Mouse (Mus musculus): ENCODE measurements at regions not wholly inside any gene's neighbourhood (a gene's known extent, or its start where the extent isn't known, plus 50 kb on each side); places are given as distances from the start of the nearest gene placed in this dataset.

- DNase-seq (ENCODE audit: low spot score) (no peak), ATAC-seq (no peak)
- no peaks in the 10 kb centered on the region for H3K4me1 ChIP-seq (ENCODE audit: control insufficient read depth, insufficient read depth, low read length)
- no peaks in the 10 kb centered on the region for H3K36me3 ChIP-seq (ENCODE audit: control insufficient read depth, insufficient read depth, low read length)
- no peak overlapping the region for H3K4me3 ChIP-seq (ENCODE audit: low read depth, low read length)
- H3K9ac ChIP-seq (ENCODE audit: low read length) = no peak overlapping the region
- no peak overlapping the region for H3K27ac ChIP-seq (ENCODE audit: low read depth, low read length)
- no peak overlapping the region for H3K4me2 ChIP-seq (ENCODE audit: low read length)
- no peaks in the 10 kb centered on the region for H3K9me3 ChIP-seq (replicated peaks; ENCODE audit: control insufficient read depth, low read length)
- H3K27me3 ChIP-seq (replicated peaks; ENCODE audit: control insufficient read depth, insufficient read depth, low read length) = no peaks in the 10 kb centered on the region
Measured at GRCm38 (mm10) chr8:76183836-76184235, 715.4 kb upstream of the Nr3c2 start.

- no peak for DNase-seq (ENCODE audit: low spot score)
- ATAC-seq = no peak
- no peaks in the 10 kb centered on the region for H3K36me3 ChIP-seq (ENCODE audit: control insufficient read depth, insufficient read depth, low read length)
- H3K4me2 ChIP-seq (ENCODE audit: low read length) = no peak overlapping the region
- H3K9me3 ChIP-seq (replicated peaks; ENCODE audit: control insufficient read depth, low read length) = no peaks in the 10 kb centered on the region
- no peaks in the 10 kb centered on the region for H3K4me1 ChIP-seq (ENCODE audit: control insufficient read depth, insufficient read depth, low read length)
- WGBS = 78% methylated on average over 5 of the region's 5 CpGs
- H3K27me3 ChIP-seq (replicated peaks; ENCODE audit: control insufficient read depth, insufficient read depth, low read length) = no peaks in the 10 kb centered on the region
- no peak overlapping the region for H3K27ac ChIP-seq (ENCODE audit: low read depth, low read length)
- no peak overlapping the region for H3K4me3 ChIP-seq (ENCODE audit: low read depth, low read length)
- H3K9ac ChIP-seq (ENCODE audit: low read length) = no peak overlapping the region
Measured at GRCm38 (mm10) chr8:76187293-76187692, 711.9 kb upstream of the Nr3c2 start.

DNA sequence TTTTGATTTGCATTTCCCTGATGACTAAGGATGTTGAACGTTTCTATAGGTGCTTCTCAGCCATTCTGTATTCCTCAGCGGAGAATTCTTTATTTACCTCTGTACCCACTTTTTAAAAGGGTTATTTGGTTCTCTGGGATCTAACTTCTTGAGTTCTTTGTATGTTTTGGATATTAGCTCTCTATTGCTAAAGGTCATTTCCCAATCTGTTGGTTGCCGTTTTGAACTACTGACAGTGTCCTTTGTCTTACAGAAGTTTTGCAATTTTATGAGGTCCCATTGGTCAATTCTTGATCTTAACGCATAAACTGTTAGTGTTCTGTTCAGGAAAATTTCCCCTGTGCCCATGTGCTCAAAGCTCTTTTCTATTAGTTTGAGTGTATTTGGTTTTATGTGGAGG is 687.4 kb upstream of the Nr3c2 start:
- no peak overlapping the region for H3K9ac ChIP-seq (ENCODE audit: low read length)
- H3K36me3 ChIP-seq (ENCODE audit: control insufficient read depth, insufficient read depth, low read length) = no peaks in the 10 kb centered on the region
- no peaks in the 10 kb centered on the region for H3K9me3 ChIP-seq (replicated peaks; ENCODE audit: control insufficient read depth, low read length)
- no peak overlapping the region for H3K4me2 ChIP-seq (ENCODE audit: low read length)
- H3K4me3 ChIP-seq (ENCODE audit: low read depth, low read length) = no peak overlapping the region
- DNase-seq (ENCODE audit: low spot score) = no peak
- H3K4me1 ChIP-seq (ENCODE audit: control insufficient read depth, insufficient read depth, low read length) = no peaks in the 10 kb centered on the region
- no peak overlapping the region for H3K27ac ChIP-seq (ENCODE audit: low read depth, low read length)
- 89% methylated on average over 4 of the region's 4 CpGs for WGBS
- ATAC-seq = no peak
- no peaks in the 10 kb centered on the region for H3K27me3 ChIP-seq (replicated peaks; ENCODE audit: control insufficient read depth, insufficient read depth, low read length)

DNA sequence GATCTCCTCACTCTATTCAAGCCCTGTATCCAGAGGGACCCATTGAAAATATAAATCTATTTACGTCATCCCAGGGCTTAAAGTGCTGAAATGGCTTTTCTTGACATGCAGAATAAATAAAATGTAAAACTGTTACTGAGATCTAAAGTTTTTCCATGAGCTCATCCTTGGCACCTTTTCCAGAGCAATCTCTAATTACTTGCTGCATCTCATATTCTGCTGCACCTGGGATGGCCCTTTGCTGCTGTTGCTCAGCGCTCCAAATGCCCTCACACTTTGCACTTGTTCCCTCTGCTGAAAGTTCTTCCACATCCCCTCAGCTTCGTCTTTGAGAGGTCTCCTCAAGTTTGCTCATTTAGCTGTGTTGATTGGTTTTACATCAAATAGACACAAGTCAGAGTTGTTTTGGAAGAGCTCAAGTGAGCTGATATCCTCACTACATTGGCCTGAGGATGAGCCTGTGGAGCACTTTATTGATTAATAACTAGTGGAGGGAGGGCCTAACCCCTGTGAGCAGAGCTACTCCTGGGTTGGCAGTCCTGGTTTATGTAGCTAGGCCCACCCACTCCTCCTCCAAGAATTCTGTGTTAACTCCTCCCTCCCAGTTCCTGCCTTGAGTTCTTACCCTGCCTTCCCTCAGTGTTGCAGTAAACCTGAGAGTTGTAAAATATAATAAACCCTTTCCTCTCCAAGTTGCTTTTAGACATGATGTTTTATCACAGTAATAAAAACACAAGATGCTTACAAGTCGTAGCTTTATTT is 681.2 kb upstream of the Nr3c2 start:
- 76% methylated on average over 4 of the region's 4 CpGs for WGBS
- no peaks in the 10 kb centered on the region for H3K9me3 ChIP-seq (replicated peaks; ENCODE audit: control insufficient read depth, low read length)
- H3K4me3 ChIP-seq (ENCODE audit: low read depth, low read length) = no peak overlapping the region
- no peak overlapping the region for H3K27ac ChIP-seq (ENCODE audit: low read depth, low read length)
- no peak for ATAC-seq
- H3K4me1 ChIP-seq (ENCODE audit: control insufficient read depth, insufficient read depth, low read length) = no peaks in the 10 kb centered on the region
- DNase-seq (ENCODE audit: low spot score) = no peak
- no peaks in the 10 kb centered on the region for H3K27me3 ChIP-seq (replicated peaks; ENCODE audit: control insufficient read depth, insufficient read depth, low read length)
- no peak overlapping the region for H3K9ac ChIP-seq (ENCODE audit: low read length)
- no peaks in the 10 kb centered on the region for H3K36me3 ChIP-seq (ENCODE audit: control insufficient read depth, insufficient read depth, low read length)
- H3K4me2 ChIP-seq (ENCODE audit: low read length) = no peak overlapping the region

DNA sequence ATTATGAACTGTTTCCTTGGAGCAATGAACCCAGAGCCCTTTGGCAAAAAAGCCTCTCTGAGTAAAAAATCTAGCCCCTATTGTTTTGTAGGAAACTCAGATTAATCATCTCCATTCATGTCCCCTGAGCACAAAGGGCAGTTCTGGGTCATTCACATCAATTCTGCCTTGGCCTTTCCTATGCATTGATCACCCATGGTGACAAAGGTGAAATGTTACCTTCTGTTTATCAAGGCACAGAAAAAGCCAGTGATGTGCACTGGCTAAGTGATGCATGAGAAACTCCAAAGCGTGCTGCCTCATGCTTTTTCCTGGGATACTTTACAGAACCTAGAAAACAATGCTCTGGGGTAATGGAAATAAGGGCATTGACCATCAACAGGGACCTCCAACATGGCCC is 668.4 kb upstream of the Nr3c2 start:
- Histone ChIP-seq H3K27ac (ENCODE audit: low read depth, low read length) (no peak overlapping the region), H3K27me3 (replicated peaks; ENCODE audit: control insufficient read depth, insufficient read depth, low read length) (no peaks in the 10 kb centered on the region), H3K4me2 (ENCODE audit: low read length) (no peak overlapping the region), H3K4me3 (ENCODE audit: low read depth, low read length) (no peak overlapping the region), H3K9ac (ENCODE audit: low read length) (no peak overlapping the region), H3K4me1 (ENCODE audit: control insufficient read depth, insufficient read depth, low read length) (no peaks in the 10 kb centered on the region), H3K36me3 (ENCODE audit: control insufficient read depth, insufficient read depth, low read length) (no peaks in the 10 kb centered on the region), H3K9me3 (replicated peaks; ENCODE audit: control insufficient read depth, low read length) (no peaks in the 10 kb centered on the region)
- ATAC-seq = no peak
- no peak for DNase-seq (ENCODE audit: low spot score)
- 28% methylated on average over 1 of the region's 1 CpGs for whole genome bisulfite sequencing

DNA sequence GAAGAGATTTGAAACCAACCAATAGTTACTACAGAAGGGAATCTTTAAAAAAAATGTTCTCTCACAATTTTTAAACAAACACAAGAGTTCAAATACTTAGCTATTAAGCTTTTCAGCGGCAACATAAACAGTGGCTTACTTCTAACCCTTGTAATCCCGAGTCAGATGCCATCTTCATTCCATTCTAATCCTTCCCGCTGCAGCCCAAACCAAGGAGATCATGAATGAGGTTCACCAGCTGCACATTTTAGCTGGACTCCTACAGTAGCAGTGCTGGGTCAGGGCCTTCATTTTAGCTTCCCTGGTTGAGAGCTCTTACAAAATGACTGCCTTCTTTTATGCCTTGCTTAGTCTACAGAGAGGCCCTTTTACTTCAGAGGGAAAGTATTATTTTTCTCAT is 650.0 kb upstream of the Nr3c2 start:
- ATAC-seq (no peak), DNase-seq (ENCODE audit: low spot score) (no peak)
- no peaks in the 10 kb centered on the region; the same call in 1 of the 2 replicates for H3K4me1 ChIP-seq (ENCODE audit: control insufficient read depth, insufficient read depth, low read length)
- no peaks in the 10 kb centered on the region for H3K27me3 ChIP-seq (replicated peaks; ENCODE audit: control insufficient read depth, insufficient read depth, low read length)
- no peaks in the 10 kb centered on the region for H3K36me3 ChIP-seq (ENCODE audit: control insufficient read depth, insufficient read depth, low read length)
- no peak overlapping the region for H3K27ac ChIP-seq (ENCODE audit: low read depth, low read length)
- no peak overlapping the region for H3K4me3 ChIP-seq (ENCODE audit: low read depth, low read length)
- H3K4me2 ChIP-seq (ENCODE audit: low read length) = no peak overlapping the region
- no peak overlapping the region for H3K9ac ChIP-seq (ENCODE audit: low read length)
- H3K9me3 ChIP-seq (replicated peaks; ENCODE audit: control insufficient read depth, low read length) = no peaks in the 10 kb centered on the region
- WGBS = 77% methylated on average over 3 of the region's 3 CpGs

GRCm38 (mm10) chr8:76252161-76253010 is 646.9 kb upstream of the Nr3c2 start:
- Histone ChIP-seq H3K4me1 (ENCODE audit: control insufficient read depth, insufficient read depth, low read length) (no peaks in the 10 kb centered on the region; the same call in 1 of the 2 replicates), H3K9ac (ENCODE audit: low read length) (no peak overlapping the region), H3K9me3 (replicated peaks; ENCODE audit: control insufficient read depth, low read length) (no peaks in the 10 kb centered on the region), H3K4me3 (ENCODE audit: low read depth, low read length) (no peak overlapping the region), H3K4me2 (ENCODE audit: low read length) (no peak overlapping the region), H3K27ac (ENCODE audit: low read depth, low read length) (no peak overlapping the region), H3K36me3 (ENCODE audit: control insufficient read depth, insufficient read depth, low read length) (no peaks in the 10 kb centered on the region), H3K27me3 (replicated peaks; ENCODE audit: control insufficient read depth, insufficient read depth, low read length) (no peaks in the 10 kb centered on the region)
- peak; percentile 80 for DNase-seq (ENCODE audit: low spot score)
- peak; percentile 93 for ATAC-seq
- 13% methylated on average over 9 of the region's 9 CpGs for WGBS
